Mouse (Mus musculus) embryonic facial prominence, embryonic 10.5 days (tissue): ENCODE data around the gene Fah. TPM values are rescaled to one million over a fixed set of nuclear protein-coding genes. Genes with fewer than 3 reads are reported as not detected.

Experiments used
- DNase-seq: peaks from one replicate; pipeline ENCODE4 v3.0.0-alpha.2; 2017; ENCODE audit warnings: low spot score
- H3K27ac ChIP-seq: fragments of 300-500 bp; sonication (generic); replicated peaks from 2 replicates; pipeline ENCODE4 v1.5.1; 2016; ENCODE audit warnings: mild to moderate bottlenecking
- H3K27me3 ChIP-seq: fragments of 300-500 bp; sonication (generic); replicated peaks from 2 replicates; pipeline ENCODE4 v1.6.1; 2016; ENCODE audit warnings: low read depth, mild to moderate bottlenecking; ENCODE audit not compliant: poor library complexity, severe bottlenecking
- H3K36me3 ChIP-seq: fragments of 300-500 bp; sonication (generic); replicated peaks from 2 replicates; pipeline ENCODE4 v1.6.1; 2016; ENCODE audit warnings: mild to moderate bottlenecking, moderate library complexity
- H3K4me1 ChIP-seq: fragments of 300-500 bp; sonication (generic); 2 replicates; pipeline ENCODE4 v1.6.1; 2016
- H3K4me3 ChIP-seq: fragments of 300-500 bp; sonication (generic); 2 replicates; pipeline ENCODE4 v1.5.1; 2016; ENCODE audit warnings: mild to moderate bottlenecking, moderate library complexity
- H3K9me3 ChIP-seq: fragments of 300-500 bp; sonication (generic); 2 replicates; pipeline ENCODE4 v1.6.1; 2016; ENCODE audit warnings: mild to moderate bottlenecking
- WGBS: fragments of 180-500 bp; shearing (Covaris S2); methylation state at CpG from one replicate; pipeline ENCODE4 v1.1.7; 2016; 5-methylcytosine and 5-hydroxymethylcytosine counted together
- polyA plus RNA-seq: library from polyadenylated mRNA; unstranded; fragments of >200 nt; fragmentation: Nextera tagmentation; extraction: Ambion mirVana; gene quantifications from 2 replicates; pipeline ENCODE4 v1.2.1, GENCODE M21; 2016

The Fah gene
- polyA plus RNA-seq, result 1.8 and 2.3 TPM in 2 replicates

- no peaks in the 10 kb centered on the region for H3K36me3 ChIP-seq
- peaks cover 12% of the 10 kb centered on the region for H3K27me3 ChIP-seq
- peak within 1 kb of the TSS; percentile 69 for H3K27ac ChIP-seq
- H3K4me3 ChIP-seq, result peak within 1 kb of the TSS; percentile 75
- peak; percentile 45 for DNase-seq
- no peaks in the 10 kb centered on the region for H3K9me3 ChIP-seq
- 1% methylated on average over 10 of the region's 10 CpGs for WGBS
- peaks cover 20% of the 10 kb centered on the region for H3K4me1 ChIP-seq
Measured at GRCm38 (mm10) chr7:84606293-84606749, at the start of gene Fah. Gene Fah (minus strand): TSS chr7:84606722.

- WGBS, result 90% methylated on average over 2 of the region's 2 CpGs
- H3K27ac ChIP-seq, result no peak overlapping the region
- H3K4me1 ChIP-seq, result no peaks in the 10 kb centered on the region
- no peaks in the 10 kb centered on the region for H3K27me3 ChIP-seq
- 0 out of 2 replicates have a peak, but pooled peaks cover 2% of the 10 kb centered on the region for H3K36me3 ChIP-seq
- no peaks in the 10 kb centered on the region for H3K9me3 ChIP-seq
- H3K4me3 ChIP-seq, result no peak overlapping the region
- DNase-seq, result no peak
Measured at GRCm38 (mm10) chr7:84652740-84653139, 46.2 kb upstream of the Fah start.

GRCm38 (mm10) chr7:84651987-84652321, 45.4 kb upstream of the Fah start:
- WGBS, result 83% methylated on average over 2 of the region's 2 CpGs
- no peak overlapping the region for H3K27ac ChIP-seq

GRCm38 (mm10) chr7:84651303-84651986, 44.9 kb upstream of the Fah start:
- no peak overlapping the region for H3K4me3 ChIP-seq
- WGBS, result 91% methylated on average over 4 of the region's 4 CpGs
- no peaks in the 10 kb centered on the region for H3K4me1 ChIP-seq
- no peak overlapping the region for H3K27ac ChIP-seq
- no peak for DNase-seq
- no peaks in the 10 kb centered on the region for H3K9me3 ChIP-seq
- no peaks in the 10 kb centered on the region for H3K27me3 ChIP-seq
- 0 out of 2 replicates have a peak, but pooled peaks cover 5% of the 10 kb centered on the region for H3K36me3 ChIP-seq

More at GRCm38 (mm10) chr7:84651987-84652321, 45.4 kb upstream of the Fah start:
- H3K36me3 ChIP-seq, result 0 out of 2 replicates have a peak, but pooled peaks cover 5% of the 10 kb centered on the region
- no peak for DNase-seq
- no peaks in the 10 kb centered on the region for H3K27me3 ChIP-seq
- H3K9me3 ChIP-seq, result no peaks in the 10 kb centered on the region
- no peaks in the 10 kb centered on the region for H3K4me1 ChIP-seq
- H3K4me3 ChIP-seq, result no peak overlapping the region

- H3K4me3 ChIP-seq, result no peak overlapping the region
- no peaks in the 10 kb centered on the region for H3K9me3 ChIP-seq
- no peak overlapping the region for H3K27ac ChIP-seq
- H3K36me3 ChIP-seq, result 0 out of 2 replicates have a peak, but pooled peaks cover 5% of the 10 kb centered on the region
- DNase-seq, result no peak
- H3K27me3 ChIP-seq, result no peaks in the 10 kb centered on the region
- 94% methylated on average over 2 of the region's 2 CpGs for WGBS
- H3K4me1 ChIP-seq, result no peaks in the 10 kb centered on the region
Measured at GRCm38 (mm10) chr7:84649016-84649415, 42.5 kb upstream of the Fah start.

- Histone ChIP-seq H3K4me1 (no peaks in the 10 kb centered on the region), H3K9me3 (no peaks in the 10 kb centered on the region), H3K27ac (no peak overlapping the region), H3K4me3 (no peak overlapping the region), H3K36me3 (0 out of 2 replicates have a peak, but pooled peaks cover 5% of the 10 kb centered on the region), H3K27me3 (no peaks in the 10 kb centered on the region)
- WGBS, result 85% methylated on average over 1 of the region's 1 CpGs
- DNase-seq, result no peak
Measured at GRCm38 (mm10) chr7:84646256-84646655, 39.7 kb upstream of the Fah start.

GRCm38 (mm10) chr7:84643270-84643998, 36.9 kb upstream of the Fah start:
- H3K4me1 ChIP-seq, result no peaks in the 10 kb centered on the region
- 90% methylated on average over 6 of the region's 6 CpGs for WGBS

GRCm38 (mm10) chr7:84642159-84642928, 35.8 kb upstream of the Fah start:
- Histone ChIP-seq H3K27ac (no peak overlapping the region), H3K4me3 (no peak overlapping the region), H3K36me3 (no peaks in the 10 kb centered on the region), H3K27me3 (no peaks in the 10 kb centered on the region), H3K9me3 (no peaks in the 10 kb centered on the region), H3K4me1 (no peaks in the 10 kb centered on the region)
- no peak for DNase-seq
- 86% methylated on average over 6 of the region's 6 CpGs for WGBS

More at GRCm38 (mm10) chr7:84643270-84643998, 36.9 kb upstream of the Fah start:
- H3K27me3 ChIP-seq, result no peaks in the 10 kb centered on the region
- no peak overlapping the region for H3K4me3 ChIP-seq
- no peak overlapping the region for H3K27ac ChIP-seq
- H3K36me3 ChIP-seq, result 0 out of 2 replicates have a peak, but pooled peaks cover 5% of the 10 kb centered on the region
- no peak for DNase-seq
- no peaks in the 10 kb centered on the region for H3K9me3 ChIP-seq

GRCm38 (mm10) chr7:84636939-84637338, 30.4 kb upstream of the Fah start:
- peaks cover 19% of the 10 kb centered on the region for H3K36me3 ChIP-seq
- H3K4me3 ChIP-seq, result no peak overlapping the region
- DNase-seq, result no peak
- H3K27ac ChIP-seq, result no peak overlapping the region
- H3K9me3 ChIP-seq, result no peaks in the 10 kb centered on the region
- H3K27me3 ChIP-seq, result no peaks in the 10 kb centered on the region
- no peaks in the 10 kb centered on the region for H3K4me1 ChIP-seq

- Histone ChIP-seq H3K36me3 (peaks cover 49% of the 10 kb centered on the region), H3K27ac (no peak overlapping the region), H3K9me3 (no peaks in the 10 kb centered on the region), H3K4me3 (no peak overlapping the region), H3K27me3 (no peaks in the 10 kb centered on the region), H3K4me1 (no peaks in the 10 kb centered on the region)
- WGBS, result 90% methylated on average over 3 of the region's 3 CpGs
- no peak for DNase-seq
Measured at GRCm38 (mm10) chr7:84631878-84632277, 25.4 kb upstream of the Fah start.

GRCm38 (mm10) chr7:84623718-84624117, 17.2 kb upstream of the Fah start:
- no peak for DNase-seq
- H3K9me3 ChIP-seq, result peaks cover 6% of the 10 kb centered on the region; the same call in 1 of the 2 replicates
- H3K27me3 ChIP-seq, result no peaks in the 10 kb centered on the region
- no peak overlapping the region for H3K27ac ChIP-seq
- no peak overlapping the region for H3K4me3 ChIP-seq
- no peaks in the 10 kb centered on the region for H3K4me1 ChIP-seq
- whole genome bisulfite sequencing, result 93% methylated on average over 4 of the region's 4 CpGs
- H3K36me3 ChIP-seq, result peaks cover 55% of the 10 kb centered on the region

GRCm38 (mm10) chr7:84620956-84621355, 14.4 kb upstream of the Fah start:
- DNase-seq, result no peak
- Histone ChIP-seq H3K27ac (no peak overlapping the region), H3K4me1 (no peaks in the 10 kb centered on the region), H3K27me3 (no peaks in the 10 kb centered on the region), H3K36me3 (peaks cover 74% of the 10 kb centered on the region), H3K9me3 (peaks cover 6% of the 10 kb centered on the region; the same call in 1 of the 2 replicates), H3K4me3 (no peak overlapping the region)
- 94% methylated on average over 3 of the region's 3 CpGs for WGBS
